Mouse (Mus musculus): ENCODE data around the gene Ceacam5.

The Ceacam5 gene

GRCm38 (mm10) chr7:17712938-17713337 is at the start of gene Ceacam5:
Ceacam5 (plus strand) TSS chr7:17713238.
- no peak for DNase-seq
